Mouse (Mus musculus) stomach, embryonic 16.5 days (tissue): ENCODE results near the gene Slc8a3. TPM values are rescaled to one million over a fixed set of nuclear protein-coding genes. Genes with fewer than 3 reads are reported as not detected.

Experiments
- ATAC-seq: fragments of 200-750 bp; cut with Nextera tagmentation; 2 replicates; pipeline ENCODE4 v1.8.0; 2017; ENCODE audit warnings: moderate number of reproducible peaks, moderate TSS enrichment; ENCODE audit not compliant: insufficient read depth, low FRiP score
- H3K27ac ChIP-seq: fragments of 300-500 bp; sonication (generic); 2 replicates; pipeline ENCODE4 v1.5.1; 2014; ENCODE audit warnings: low read length
- H3K27me3 ChIP-seq: fragments of 300-500 bp; sonication (generic); 2 replicates; pipeline ENCODE4 v1.6.1; 2014; ENCODE audit warnings: low read length, control low read depth, mixed read lengths; ENCODE audit not compliant: control insufficient read depth, insufficient read depth
- H3K36me3 ChIP-seq: fragments of 300-500 bp; sonication (generic); 2 replicates; pipeline ENCODE4 v1.6.1; 2014; ENCODE audit warnings: low read length; ENCODE audit not compliant: control insufficient read depth, insufficient read depth
- H3K4me1 ChIP-seq: fragments of 300-500 bp; sonication (generic); 2 replicates; pipeline ENCODE4 v1.6.1; 2014; ENCODE audit warnings: low read length, control low read depth, mixed read lengths; ENCODE audit not compliant: control insufficient read depth, insufficient read depth
- H3K4me2 ChIP-seq: fragments of 300-500 bp; sonication (generic); 2 replicates; pipeline ENCODE4 v1.6.1; 2014; ENCODE audit warnings: low read depth, low read length, mixed read lengths
- H3K4me3 ChIP-seq: fragments of 300-500 bp; sonication (generic); replicated peaks from 2 replicates; pipeline ENCODE4 v1.5.1; 2014; ENCODE audit warnings: mild to moderate bottlenecking, low read length
- H3K9ac ChIP-seq: fragments of 300-500 bp; sonication (generic); 2 replicates; pipeline ENCODE4 v1.6.1; 2014; ENCODE audit warnings: low read length
- H3K9me3 ChIP-seq: fragments of 300-500 bp; sonication (generic); replicated peaks from 2 replicates; pipeline ENCODE4 v1.6.1; 2016; ENCODE audit warnings: low read length, control low read depth; ENCODE audit not compliant: control insufficient read depth
- WGBS: fragments of 180-500 bp; shearing (Covaris S2); extraction: QIAGEN DNeasy Blood & Tissue Kit; methylation state at CpG from one replicate; pipeline ENCODE4 v1.1.7; 2014; 5-methylcytosine and 5-hydroxymethylcytosine counted together
- polyA plus RNA-seq: library from polyadenylated mRNA; unstranded; fragments of >200 nt; fragmentation: Nextera tagmentation; extraction: Ambion mirVana; gene quantifications from 2 replicates; pipeline ENCODE4 v1.2.1, GENCODE M21; 2015

Slc8a3 gene
- polyA plus RNA-seq, 1 experiment from 2014 or later, result 0.53 TPM

DNA sequence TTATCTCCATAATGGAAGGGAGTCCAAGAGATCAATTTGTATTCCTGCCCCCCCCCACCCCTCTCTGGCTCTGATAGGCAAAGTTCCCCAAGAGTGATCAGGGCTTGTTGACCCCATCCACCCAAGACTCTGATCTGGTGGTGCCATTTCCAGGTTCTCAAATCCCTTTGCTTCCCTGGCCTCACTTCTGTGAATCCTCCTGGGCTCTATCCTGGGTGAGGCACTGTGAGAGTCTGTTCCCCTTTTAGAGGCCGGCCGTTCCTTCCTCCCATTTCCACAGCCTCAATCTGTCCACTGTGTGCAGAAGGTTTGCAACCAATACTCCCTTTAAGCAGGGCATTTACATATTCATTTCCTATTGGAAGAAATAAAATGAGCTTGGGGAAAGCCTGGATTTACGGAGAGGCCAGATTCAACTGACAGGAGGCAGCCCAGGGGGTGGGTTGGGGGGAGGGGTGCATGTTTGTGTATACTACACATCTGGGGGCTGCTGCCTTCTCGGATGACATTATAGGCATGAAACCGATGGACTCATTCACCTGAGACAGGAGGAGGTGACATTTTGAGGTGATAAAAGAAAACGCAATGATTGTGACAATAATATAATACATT lies 106.9 kb downstream of the Slc8a3 start:
- H3K4me3 ChIP-seq, result no peak overlapping the region
- H3K27ac ChIP-seq, result no peak overlapping the region
- no peaks in the 10 kb centered on the region for H3K36me3 ChIP-seq
- H3K9me3 ChIP-seq, result no peaks in the 10 kb centered on the region
- H3K27me3 ChIP-seq, result no peaks in the 10 kb centered on the region
- no peaks in the 10 kb centered on the region for H3K4me1 ChIP-seq
- no peak overlapping the region for H3K9ac ChIP-seq
- H3K4me2 ChIP-seq, result no peak overlapping the region
- WGBS, result 30% methylated on average over 6 of the region's 6 CpGs
- no peak for ATAC-seq

DNA sequence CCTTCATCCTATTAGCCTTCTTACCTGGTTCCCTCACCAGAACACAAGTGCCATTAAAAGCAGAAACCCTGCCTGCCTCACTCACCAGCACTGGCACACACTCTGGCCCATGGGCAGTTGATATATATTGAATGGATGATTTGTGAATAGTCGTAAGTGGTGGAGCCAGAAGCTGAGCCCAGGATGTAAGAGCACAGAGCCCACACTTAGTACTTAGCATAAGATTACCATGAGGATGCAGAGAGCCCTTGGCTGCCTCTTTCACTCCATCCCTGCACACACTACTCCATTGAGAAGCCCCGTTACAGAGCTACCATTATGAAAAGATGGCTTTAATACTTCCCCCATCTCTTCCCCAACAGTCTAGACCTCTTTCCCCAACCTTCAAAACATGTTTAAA lies 108.1 kb downstream of the Slc8a3 start:
- no peak for ATAC-seq
- H3K4me1 ChIP-seq, result no peaks in the 10 kb centered on the region
- WGBS, result 68% methylated on average over 2 of the region's 2 CpGs

DNA sequence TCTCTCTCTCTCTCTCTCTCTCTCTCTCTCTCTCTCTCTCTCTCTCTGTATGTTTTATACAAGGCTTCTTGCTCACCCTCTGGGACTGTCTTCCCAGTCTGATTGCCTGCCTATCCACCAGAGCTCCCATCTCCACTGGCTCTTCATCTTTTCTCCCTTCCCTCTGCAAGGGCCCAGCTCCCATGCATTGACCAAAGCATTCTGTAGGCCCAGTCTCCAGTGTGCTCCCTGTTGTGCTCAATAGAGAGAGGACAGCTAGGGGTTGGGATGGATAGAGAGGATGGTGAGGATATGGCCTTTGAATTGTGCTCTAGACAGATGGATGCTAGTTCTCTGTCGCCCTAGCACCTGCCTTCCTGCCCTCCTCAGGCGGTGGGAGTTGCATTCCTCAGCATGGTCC lies 109.7 kb downstream of the Slc8a3 start:
- 62% methylated on average over 2 of the region's 2 CpGs for WGBS
- H3K27me3 ChIP-seq, result no peaks in the 10 kb centered on the region

More for the DNA sequence above, 108.1 kb downstream of the Slc8a3 start:
- H3K4me2 ChIP-seq, result no peak overlapping the region
- H3K27ac ChIP-seq, result no peak overlapping the region
- no peaks in the 10 kb centered on the region for H3K9me3 ChIP-seq
- H3K9ac ChIP-seq, result no peak overlapping the region
- H3K27me3 ChIP-seq, result no peaks in the 10 kb centered on the region
- no peak overlapping the region for H3K4me3 ChIP-seq
- no peaks in the 10 kb centered on the region for H3K36me3 ChIP-seq

DNA sequence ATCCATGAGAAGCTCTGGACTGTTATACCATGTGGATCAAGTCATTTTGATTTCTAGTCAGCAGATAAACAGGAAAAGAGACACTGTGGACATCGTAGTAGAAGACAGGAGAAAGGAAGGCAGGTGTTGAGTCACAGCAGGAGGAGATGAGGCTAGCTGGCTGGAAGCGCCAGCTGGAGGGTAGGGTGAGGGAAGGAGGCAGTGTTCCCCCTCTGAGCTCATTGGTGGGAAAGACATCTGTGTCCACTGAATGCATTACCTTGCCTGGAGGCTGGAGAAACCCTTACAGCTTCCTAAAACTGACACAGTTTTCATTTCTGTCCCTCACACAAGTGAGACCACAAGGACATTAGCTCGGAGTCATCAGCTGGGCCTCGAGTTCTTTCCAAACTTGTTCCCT lies 113.6 kb downstream of the Slc8a3 start:
- Histone ChIP-seq H3K27me3 (no peaks in the 10 kb centered on the region), H3K4me3 (no peak overlapping the region), H3K4me1 (no peaks in the 10 kb centered on the region), H3K36me3 (no peaks in the 10 kb centered on the region), H3K9ac (no peak overlapping the region), H3K4me2 (no peak overlapping the region), H3K9me3 (no peaks in the 10 kb centered on the region), H3K27ac (no peak overlapping the region)
- WGBS, result 57% methylated on average over 4 of the region's 4 CpGs
- no peak for ATAC-seq

More for the DNA sequence above, 109.7 kb downstream of the Slc8a3 start:
- Histone ChIP-seq H3K4me2 (no peak overlapping the region), H3K9ac (no peak overlapping the region), H3K27ac (no peak overlapping the region), H3K9me3 (no peaks in the 10 kb centered on the region), H3K4me3 (no peak overlapping the region), H3K36me3 (no peaks in the 10 kb centered on the region), H3K4me1 (no peaks in the 10 kb centered on the region)
- no peak for ATAC-seq

DNA sequence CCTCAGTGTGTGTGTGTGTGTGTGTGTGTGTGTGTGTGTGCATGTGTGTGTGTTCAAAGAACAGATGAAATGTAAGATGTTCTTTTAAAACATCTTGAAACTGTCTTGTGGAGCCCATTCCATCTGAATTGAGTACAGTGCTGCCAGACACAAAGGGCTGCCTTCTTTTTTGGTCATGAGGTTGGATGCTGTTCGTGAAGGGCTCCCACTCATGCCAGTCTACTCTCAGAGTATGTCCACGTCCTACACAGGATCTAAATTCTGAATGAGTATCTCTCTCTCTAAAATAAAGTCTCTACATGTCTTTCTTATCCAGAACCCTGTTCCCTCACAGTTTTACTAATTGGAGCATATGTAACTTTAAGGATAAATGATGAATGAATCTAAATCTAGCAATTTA lies 124.4 kb downstream of the Slc8a3 start:
- H3K4me3 ChIP-seq, result no peak overlapping the region
- no peak overlapping the region for H3K27ac ChIP-seq
- H3K27me3 ChIP-seq, result no peaks in the 10 kb centered on the region
- no peaks in the 10 kb centered on the region for H3K9me3 ChIP-seq
- H3K36me3 ChIP-seq, result no peaks in the 10 kb centered on the region
- no peak overlapping the region for H3K9ac ChIP-seq
- WGBS, result 42% methylated on average over 2 of the region's 2 CpGs
- H3K4me1 ChIP-seq, result no peaks in the 10 kb centered on the region
- H3K4me2 ChIP-seq, result no peak overlapping the region
- no peak for ATAC-seq

DNA sequence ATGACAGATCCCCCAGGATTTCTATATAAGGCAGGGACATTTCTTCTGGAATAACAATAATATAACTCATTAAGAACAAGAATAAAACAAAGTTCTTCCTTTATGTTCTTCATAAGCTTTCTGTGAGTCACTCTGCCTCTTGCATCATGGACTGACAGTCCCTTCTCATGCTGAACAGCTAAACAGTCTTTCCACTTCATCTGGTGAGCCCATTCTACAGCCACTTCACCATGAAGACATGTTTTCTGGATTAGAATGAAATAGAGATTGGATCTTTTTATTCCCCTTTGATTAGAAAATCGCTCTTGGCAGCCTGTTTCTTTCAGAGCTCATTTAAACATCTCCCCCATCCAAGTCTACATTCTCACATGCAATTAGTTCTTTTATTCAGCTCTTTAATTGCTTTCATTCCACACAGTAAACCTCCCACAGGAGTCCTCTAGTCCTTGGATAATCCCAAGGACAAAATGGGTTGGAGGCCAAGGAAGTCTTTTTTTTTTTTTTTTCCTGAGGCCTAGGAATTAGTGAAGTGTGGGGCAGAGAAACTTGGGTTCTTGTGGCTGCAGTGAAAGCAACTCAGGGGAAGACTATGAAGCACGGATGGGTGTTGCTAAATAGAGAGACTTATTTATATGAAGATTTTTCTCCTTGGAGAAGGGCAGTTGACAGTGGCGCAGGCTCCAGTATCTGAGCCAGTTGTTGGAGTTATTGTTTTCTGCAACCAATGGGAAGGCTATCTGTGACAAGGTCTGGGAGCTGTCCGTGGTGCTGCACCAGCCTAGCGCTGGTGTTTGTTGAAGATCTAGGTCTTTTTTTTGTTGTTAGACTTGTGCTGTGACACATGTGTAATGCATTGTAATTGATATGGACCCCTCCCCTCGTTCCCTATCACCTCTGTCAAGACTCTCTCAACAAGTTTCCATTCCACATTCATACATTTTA lies 127.1 kb downstream of the Slc8a3 start:
- WGBS, result 17% methylated on average over 6 of the region's 6 CpGs
- no peak overlapping the region for H3K9ac ChIP-seq
- H3K9me3 ChIP-seq, result no peaks in the 10 kb centered on the region
- no peak; the same call in 1 of the 2 replicates for ATAC-seq
- no peaks in the 10 kb centered on the region for H3K4me1 ChIP-seq
- no peaks in the 10 kb centered on the region for H3K36me3 ChIP-seq
- H3K27ac ChIP-seq, result no peak overlapping the region
- H3K4me3 ChIP-seq, result no peak overlapping the region
- no peak overlapping the region for H3K4me2 ChIP-seq
- no peaks in the 10 kb centered on the region for H3K27me3 ChIP-seq

DNA sequence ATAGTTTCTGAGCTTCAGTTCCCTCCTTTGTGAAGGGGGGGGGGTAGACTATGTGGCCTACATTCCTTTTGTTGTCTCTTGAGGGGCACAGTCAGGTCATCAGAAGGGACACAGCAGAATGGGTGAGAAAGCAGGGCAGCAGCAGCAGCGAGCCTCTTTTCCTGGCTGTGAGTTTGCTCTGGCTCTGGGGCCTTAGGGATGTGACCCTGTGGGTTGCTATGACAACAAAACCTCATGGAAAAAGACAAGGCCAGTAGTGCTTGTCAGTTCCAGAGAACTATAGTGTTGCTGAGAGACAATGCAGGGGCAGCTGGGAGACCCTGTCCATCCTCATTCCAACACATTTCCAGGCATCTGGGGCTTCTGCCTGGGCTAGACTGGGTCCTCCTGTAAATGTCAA lies 129.8 kb downstream of the Slc8a3 start:
- Histone ChIP-seq H3K36me3 (no peaks in the 10 kb centered on the region), H3K27ac (no peak overlapping the region), H3K9me3 (no peaks in the 10 kb centered on the region), H3K9ac (no peak overlapping the region), H3K27me3 (no peaks in the 10 kb centered on the region), H3K4me1 (no peaks in the 10 kb centered on the region), H3K4me3 (no peak overlapping the region), H3K4me2 (no peak overlapping the region)
- no peak for ATAC-seq
- WGBS, result 18% methylated on average over 1 of the region's 1 CpGs

DNA sequence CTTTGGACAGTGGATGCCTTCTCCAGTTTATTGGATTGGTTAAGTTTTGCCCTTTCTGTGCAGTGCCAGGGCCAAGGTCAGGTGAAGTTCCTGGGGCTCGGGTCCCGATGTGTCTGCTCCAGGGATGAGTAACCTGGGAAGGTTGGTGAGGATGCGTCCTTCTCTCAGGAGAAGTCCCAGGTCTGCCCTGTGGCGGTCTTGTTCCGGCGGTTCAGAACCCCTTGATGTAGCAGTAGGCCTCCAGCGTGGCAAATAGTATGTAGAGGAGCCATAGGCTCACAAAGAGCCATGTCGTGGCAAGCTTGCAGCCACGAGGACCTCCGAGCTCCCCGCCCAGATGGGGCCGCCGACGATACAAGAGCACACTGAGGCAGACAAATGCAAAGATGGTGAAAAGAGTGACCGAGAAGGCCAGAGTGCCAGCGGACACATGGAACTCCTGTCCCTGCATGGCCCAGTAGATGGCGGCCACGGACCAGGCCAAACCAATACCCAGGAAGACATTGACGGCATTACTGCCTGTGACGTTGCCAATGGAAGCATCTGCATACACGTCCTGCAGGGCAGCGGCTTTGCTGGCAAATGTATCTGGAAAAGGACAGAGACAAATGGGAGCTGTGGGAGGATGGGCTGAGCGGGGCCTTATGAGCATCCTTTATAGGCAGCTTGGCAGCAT lies 133.6 kb downstream of the Slc8a3 start:
- no peaks in the 10 kb centered on the region for H3K4me1 ChIP-seq
- WGBS, result 32% methylated on average over 23 of the region's 23 CpGs
- H3K9ac ChIP-seq, result no peak overlapping the region
- H3K9me3 ChIP-seq, result no peaks in the 10 kb centered on the region
- no peak for ATAC-seq
- H3K27ac ChIP-seq, result no peak overlapping the region
- no peak overlapping the region for H3K4me3 ChIP-seq
- H3K4me2 ChIP-seq, result no peak overlapping the region
- H3K27me3 ChIP-seq, result no peaks in the 10 kb centered on the region
- no peaks in the 10 kb centered on the region for H3K36me3 ChIP-seq
